Mouse (Mus musculus) forebrain, embryonic 11.5 days (tissue): ENCODE measurements around the gene Dbn1. TPM values are rescaled to one million over a fixed set of nuclear protein-coding genes. Genes with fewer than 3 reads are reported as not detected.

ENCODE experiments used
- ATAC-seq: fragments of 200-750 bp; cut with Nextera tagmentation; replicated peaks from 2 replicates; pipeline ENCODE4 v1.8.0; 2017; ENCODE audit warnings: moderate TSS enrichment; ENCODE audit not compliant: low FRiP score
- DNase-seq: peaks from one replicate; pipeline ENCODE4 v3.0.0-alpha.2; 2017; ENCODE audit warnings: low spot score
- H3K27ac ChIP-seq: fragments of 300-500 bp; sonication (generic); 2 replicates; pipeline ENCODE4 v1.5.1; 2014; ENCODE audit warnings: low read depth, low read length
- H3K27me3 ChIP-seq: fragments of 300-500 bp; sonication (generic); 2 replicates; pipeline ENCODE4 v1.6.1; 2014; ENCODE audit warnings: mild to moderate bottlenecking, low read length, mixed read lengths; ENCODE audit not compliant: control insufficient read depth, insufficient read depth
- H3K36me3 ChIP-seq: fragments of 300-500 bp; sonication (generic); 2 replicates; pipeline ENCODE4 v1.6.1; 2014; ENCODE audit warnings: mild to moderate bottlenecking, low read length, moderate library complexity, mixed read lengths; ENCODE audit not compliant: control insufficient read depth, insufficient read depth
- H3K4me1 ChIP-seq: fragments of 300-500 bp; sonication (generic); replicated peaks from 2 replicates; pipeline ENCODE4 v1.6.1; 2014; ENCODE audit warnings: low read length, mixed read lengths; ENCODE audit not compliant: control insufficient read depth, insufficient read depth
- H3K4me2 ChIP-seq: fragments of 300-500 bp; sonication (generic); 2 replicates; pipeline ENCODE4 v1.6.1; 2014; ENCODE audit warnings: low read depth, mild to moderate bottlenecking, low read length, moderate library complexity, mixed read lengths; ENCODE audit not compliant: severe bottlenecking
- H3K4me3 ChIP-seq: fragments of 300-500 bp; sonication (generic); 2 replicates; pipeline ENCODE4 v1.5.1; 2014; ENCODE audit warnings: low read depth, low read length
- H3K9ac ChIP-seq: fragments of 300-500 bp; sonication (generic); 2 replicates; pipeline ENCODE4 v1.6.1; 2014; ENCODE audit warnings: low read length
- H3K9me3 ChIP-seq: fragments of 300-500 bp; sonication (generic); 2 replicates; pipeline ENCODE4 v1.6.1; 2016; ENCODE audit warnings: low read length, mixed read lengths; ENCODE audit not compliant: control insufficient read depth
- whole genome bisulfite sequencing: fragments of 180-500 bp; shearing (Covaris S2); extraction: QIAGEN DNeasy Blood & Tissue Kit; methylation state at CpG from one replicate; pipeline ENCODE4 v1.1.7; 2014; 5-methylcytosine and 5-hydroxymethylcytosine counted together
- polyA plus RNA-seq: library from polyadenylated mRNA; unstranded; fragments of >200 nt; fragmentation: Nextera tagmentation; extraction: Ambion mirVana; gene quantifications from 2 replicates; pipeline ENCODE4 v1.2.1, GENCODE M21; 2014

Dbn1 gene
- polyA plus RNA-seq, 1 experiment from 2014 or later, result 411 TPM

- DNase-seq (no peak), ATAC-seq (no peak)
- Histone ChIP-seq H3K36me3 (peaks cover 4% of the 10 kb centered on the region), H3K4me1 (no peaks in the 10 kb centered on the region), H3K4me2 (no peak overlapping the region), H3K9me3 (no peaks in the 10 kb centered on the region), H3K27me3 (no peaks in the 10 kb centered on the region), H3K9ac (no peak overlapping the region), H3K4me3 (no peak overlapping the region), H3K27ac (no peak overlapping the region)
- WGBS, result 82% methylated on average over 16 of the region's 16 CpGs
Measured at GRCm38 (mm10) chr13:55525733-55526553, 38.0 kb upstream of the Dbn1 start.

- Histone ChIP-seq H3K9ac (no peak overlapping the region), H3K9me3 (no peaks in the 10 kb centered on the region), H3K36me3 (no peaks in the 10 kb centered on the region), H3K4me1 (no peaks in the 10 kb centered on the region), H3K4me2 (no peak overlapping the region), H3K27me3 (no peaks in the 10 kb centered on the region), H3K4me3 (no peak overlapping the region), H3K27ac (no peak overlapping the region)
- DNase-seq (no peak), ATAC-seq (no peak)
- 89% methylated on average over 23 of the region's 23 CpGs for WGBS
Measured at GRCm38 (mm10) chr13:55523951-55524600, 36.2 kb upstream of the Dbn1 start.

DNA sequence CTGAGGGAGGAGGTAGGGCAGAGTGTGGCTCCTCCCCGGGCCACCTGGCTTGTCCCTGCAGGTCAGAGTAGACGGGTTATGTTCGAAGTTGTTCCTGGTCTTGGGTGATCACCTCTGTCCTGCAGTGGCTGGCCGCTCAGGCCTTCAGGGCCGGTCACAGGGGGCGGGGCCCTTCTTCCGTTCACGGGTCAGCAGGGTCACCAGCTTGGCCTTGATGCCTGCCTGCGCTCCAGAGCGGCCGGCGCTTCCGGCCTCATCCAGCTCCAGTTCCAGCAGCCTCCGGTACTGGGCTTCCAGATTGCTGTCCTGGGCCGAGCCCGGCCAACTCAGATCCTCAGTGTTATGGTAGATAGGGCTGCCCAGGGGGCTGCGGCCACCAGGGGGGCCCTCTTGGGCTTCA lies 35.4 kb upstream of the Dbn1 start:
- Histone ChIP-seq H3K4me2 (no peak overlapping the region), H3K9me3 (no peaks in the 10 kb centered on the region), H3K4me1 (no peaks in the 10 kb centered on the region), H3K36me3 (no peaks in the 10 kb centered on the region), H3K27ac (no peak overlapping the region), H3K27me3 (no peaks in the 10 kb centered on the region), H3K4me3 (no peak overlapping the region), H3K9ac (no peak overlapping the region)
- ATAC-seq (no peak), DNase-seq (no peak)
- WGBS, result 62% methylated on average over 17 of the region's 17 CpGs

DNA sequence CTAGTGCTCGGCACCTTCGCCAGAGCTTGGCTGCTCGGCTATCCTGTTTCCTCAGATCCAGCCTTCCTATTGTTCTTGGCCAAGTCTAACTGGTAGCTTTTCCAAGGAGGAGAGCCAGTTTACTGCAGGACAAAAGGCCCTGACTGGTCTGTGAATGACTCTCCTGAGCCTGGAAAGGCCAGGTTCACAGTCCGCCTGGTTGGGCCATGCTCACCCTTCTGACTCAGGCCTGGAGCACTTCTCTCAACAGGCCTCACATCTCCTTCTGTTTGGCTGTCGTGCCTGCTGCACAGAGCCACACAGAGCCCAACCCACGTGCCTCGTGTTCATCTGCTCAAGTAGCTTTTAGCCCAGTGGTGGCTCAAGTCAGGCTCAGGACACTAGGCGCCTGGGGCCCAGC lies 34.8 kb upstream of the Dbn1 start:
- no peak overlapping the region for H3K4me3 ChIP-seq
- H3K9me3 ChIP-seq, result no peaks in the 10 kb centered on the region
- ATAC-seq (no peak), DNase-seq (no peak)
- no peak overlapping the region for H3K4me2 ChIP-seq
- H3K27ac ChIP-seq, result no peak overlapping the region
- H3K4me1 ChIP-seq, result no peaks in the 10 kb centered on the region
- H3K9ac ChIP-seq, result no peak overlapping the region
- 63% methylated on average over 8 of the region's 8 CpGs for WGBS
- H3K36me3 ChIP-seq, result no peaks in the 10 kb centered on the region
- no peaks in the 10 kb centered on the region for H3K27me3 ChIP-seq

- DNase-seq, result no peak
- Histone ChIP-seq H3K4me2 (no peak overlapping the region), H3K4me3 (no peak overlapping the region), H3K9me3 (no peaks in the 10 kb centered on the region), H3K27ac (no peak overlapping the region), H3K36me3 (no peaks in the 10 kb centered on the region), H3K27me3 (no peaks in the 10 kb centered on the region), H3K9ac (no peak overlapping the region), H3K4me1 (no peaks in the 10 kb centered on the region)
- ATAC-seq, result no peak
- 80% methylated on average over 4 of the region's 4 CpGs for WGBS
Measured at GRCm38 (mm10) chr13:55519606-55520005, 31.7 kb upstream of the Dbn1 start.

DNA sequence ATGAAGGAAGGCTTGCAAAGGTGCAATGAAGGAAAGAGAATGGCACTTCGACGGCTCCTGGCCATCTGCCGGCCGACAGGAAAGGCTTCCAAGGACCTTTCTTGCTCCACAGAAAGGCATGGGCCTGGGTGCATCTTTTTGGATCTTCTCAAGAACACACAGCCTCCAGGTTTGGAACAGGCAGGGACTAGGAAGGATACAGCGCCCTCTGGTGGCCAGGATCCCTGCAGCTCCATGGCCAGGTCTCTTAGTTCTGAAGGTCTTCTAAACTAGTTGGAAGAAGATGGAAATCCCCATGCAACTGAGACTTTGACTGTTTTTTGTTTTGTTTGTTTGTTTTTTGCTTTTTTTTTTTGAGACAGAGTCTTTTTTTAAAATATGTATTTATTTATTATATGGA lies 29.0 kb upstream of the Dbn1 start:
- ATAC-seq (no peak), DNase-seq (peak; percentile 95)
- no peaks in the 10 kb centered on the region for H3K9me3 ChIP-seq
- 8% methylated on average over 5 of the region's 5 CpGs for WGBS
- H3K4me2 ChIP-seq, result no peak overlapping the region
- H3K36me3 ChIP-seq, result no peaks in the 10 kb centered on the region
- no peak overlapping the region for H3K4me3 ChIP-seq
- peaks cover 6% of the 10 kb centered on the region for H3K4me1 ChIP-seq
- no peak overlapping the region for H3K9ac ChIP-seq
- no peak overlapping the region for H3K27ac ChIP-seq
- H3K27me3 ChIP-seq, result no peaks in the 10 kb centered on the region

GRCm38 (mm10) chr13:55513828-55514227 lies 25.9 kb upstream of the Dbn1 start:
- Histone ChIP-seq H3K4me2 (peak overlapping the region; percentile 98), H3K9ac (no peak overlapping the region), H3K27ac (no peak overlapping the region), H3K27me3 (no peaks in the 10 kb centered on the region), H3K36me3 (no peaks in the 10 kb centered on the region), H3K4me1 (peaks cover 25% of the 10 kb centered on the region), H3K4me3 (peak overlapping the region; percentile 83; the same call in 1 of the 2 replicates), H3K9me3 (no peaks in the 10 kb centered on the region)
- 38% methylated on average over 9 of the region's 9 CpGs for WGBS
- DNase-seq (no peak), ATAC-seq (no peak)

GRCm38 (mm10) chr13:55513111-55513748 lies 25.3 kb upstream of the Dbn1 start, which contains the start of gene Pdlim7:
TSS of gene Pdlim7 (minus strand) at chr13:55513676.
- peak within 1 kb of the TSS; percentile 98 for H3K4me2 ChIP-seq
- no peaks in the 10 kb centered on the region for H3K9me3 ChIP-seq
- under 1% methylated on average over 55 of the region's 55 CpGs for WGBS

More at GRCm38 (mm10) chr13:55513111-55513748, 25.3 kb upstream of the Dbn1 start, which contains the start of gene Pdlim7:
- Histone ChIP-seq H3K27me3 (no peaks in the 10 kb centered on the region), H3K9ac (peak within 1 kb of the TSS; percentile 88), H3K4me1 (peaks cover 25% of the 10 kb centered on the region), H3K4me3 (peak within 1 kb of the TSS; percentile 83), H3K36me3 (peaks cover 3% of the 10 kb centered on the region; the same call in 1 of the 2 replicates), H3K27ac (0 out of 2 replicates have a peak within 1 kb of the TSS, but pooled peaks have one; percentile 31)
- ATAC-seq, result peak; percentile 79
- peak; percentile 94 for DNase-seq
